Mouse (Mus musculus) embryonic fibroblast, embryonic 13.5 days (primary cell): ENCODE results near the gene Fitm1.

Experiments
- CTCF ChIP-seq: IDR thresholded peaks from 2 replicates; pipeline ENCODE4 v1.5.1; 2011; ENCODE audit warnings: mild to moderate bottlenecking, control low read depth, low read length, moderate library complexity, borderline replicate concordance; ENCODE audit not compliant: insufficient read depth
- POLR2A ChIP-seq: IDR thresholded peaks from 2 replicates; pipeline ENCODE4 v1.6.1; 2011; ENCODE audit warnings: low read depth, mild to moderate bottlenecking, control low read depth, low read length, moderate library complexity

DNA sequence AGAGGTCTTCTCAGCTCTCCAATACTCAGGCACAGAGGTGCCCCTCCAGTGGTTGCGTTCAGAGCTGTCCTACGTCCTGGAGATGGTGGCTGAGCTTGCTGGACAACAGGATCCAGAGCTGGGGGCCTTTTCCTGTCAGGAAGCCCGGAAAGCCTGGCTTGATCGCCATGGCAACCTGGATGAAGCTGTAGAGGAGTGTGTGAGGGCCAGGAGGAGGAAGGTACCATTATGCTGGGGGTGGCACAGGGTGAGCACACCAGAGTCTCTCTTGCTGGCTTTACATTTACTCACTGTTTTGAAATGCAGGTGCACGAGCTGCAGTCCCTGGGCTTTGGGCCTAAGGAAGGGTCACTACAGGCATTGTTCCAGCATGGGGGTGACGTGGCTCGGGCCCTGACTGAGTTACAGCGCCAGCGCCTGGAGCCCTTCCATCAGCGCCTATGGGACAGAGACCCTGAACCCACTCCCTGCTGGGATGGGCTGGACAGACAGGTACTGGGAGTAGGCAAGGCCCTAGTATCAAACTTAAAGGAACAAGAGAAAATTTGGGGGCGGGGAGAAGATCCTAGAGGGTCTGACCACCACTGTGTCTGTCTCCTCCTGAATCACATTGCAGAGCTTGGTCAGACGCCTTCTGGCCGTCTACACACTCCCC, 20.7 kb downstream of the Fitm1 start:
- TF ChIP-seq CTCF (no peak), POLR2A (no peak)
